Mouse (Mus musculus) erythroblast, embryonic 14.5 days (primary cell): ENCODE measurements around the gene 1700037H04Rik.

Experiments used
- GATA1 ChIP-seq: IDR thresholded peaks from 2 replicates; pipeline ENCODE4 v1.6.1; 2012; ENCODE audit warnings: low read length, inconsistent platforms, mixed read lengths
- TAL1 ChIP-seq: IDR thresholded peaks from 3 replicates; pipeline ENCODE4 v1.6.1; 2012; ENCODE audit warnings: low read length, inconsistent platforms, mixed read lengths

GRCm38 (mm10) chr2:131205521-131206182, 45.8 kb upstream of the 1700037H04Rik start:
- TF ChIP-seq GATA1 (peak; percentile 96), TAL1 (peak; percentile 96)
